Mouse (Mus musculus) gastrocnemius, postnatal 25 days (tissue): Measurements from ENCODE around the gene Pycr1. TPM values are rescaled to one million over a fixed set of nuclear protein-coding genes. Genes with fewer than 3 reads are reported as not detected.

ENCODE experiments used
- DNase-seq: peaks from one replicate; pipeline ENCODE4 v3.0.0; 2022
- microRNA-seq, 2 experiments: library from miRNA; unstranded; fragments of <30 nt; microRNA quantifications; one replicate each; pipeline ENCODE4 v1.2.0; 2021; ENCODE audit warnings: borderline replicate concordance in 2 of 2
- total RNA-seq, 2 experiments: library from RNA; stranded (reverse); gene quantifications; 1 replicate in 1 of 2; 2 replicates in 1 of 2; pipeline ENCODE4 v1.2.3; 2021

The Pycr1 gene
- total RNA-seq, 2 experiments from 2014 or later = 6.7 to 6.8 TPM

GRCm38 (mm10) chr11:120606764-120607163 is 36.8 kb downstream of the Pycr1 start:
- DNase-seq = no peak

- DNase-seq = no peak
Measured at GRCm38 (mm10) chr11:120605667-120606066, 37.9 kb downstream of the Pycr1 start.

- DNase-seq = no peak
Measured at GRCm38 (mm10) chr11:120603545-120603944, 40.0 kb downstream of the Pycr1 start.

- no peak for DNase-seq
Measured at GRCm38 (mm10) chr11:120600716-120601115, 42.9 kb downstream of the Pycr1 start.

- DNase-seq = no peak
Measured at GRCm38 (mm10) chr11:120598990-120599549, 44.5 kb downstream of the Pycr1 start.

GRCm38 (mm10) chr11:120598283-120598989 is 45.1 kb downstream of the Pycr1 start, which contains the start of the genes Alyref and Anapc11:
Gene Alyref (minus strand): TSS chr11:120598365.
Gene Anapc11 (plus strand): TSS chr11:120598421.
- peak; percentile 94 for DNase-seq

GRCm38 (mm10) chr11:120597240-120598235 is 46.0 kb downstream of the Pycr1 start:
- DNase-seq = no peak

GRCm38 (mm10) chr11:120588531-120588930 is 55.0 kb downstream of the Pycr1 start:
- no peak for DNase-seq

Small RNA genes lying within 50 kb of the gene (microRNA-seq; reads per million reads assigned to microRNA genes)
- 0 reads per million in 2 experiments for gene Mir6936

Other genes with a start within 250 kb of the Pycr1 start
- gene Nploc4, start 206.1 kb downstream of the Pycr1 start, total RNA-seq = 10 to 100 TPM; 67.9 to 72.7 TPM
- gene Tspan10, start 201.1 kb downstream of the Pycr1 start, total RNA-seq = 1 to 10 TPM in 1 of 2 experiments, under 1 TPM in 1; 0.54 to 1.1 TPM
- gene Pde6g, start 190.3 kb downstream of the Pycr1 start, total RNA-seq = under 1 TPM in 1 of 2 experiments, not detected in 1; 0.83 TPM
- 10 to 100 TPM; 23.3 to 25.0 TPM for gene Oxld1, start 185.7 kb downstream of the Pycr1 start, total RNA-seq
- 1 to 10 TPM; 5.8 to 7.6 TPM for gene Ccdc137, start 185.7 kb downstream of the Pycr1 start, total RNA-seq
- gene Arl16, start 176.2 kb downstream of the Pycr1 start, total RNA-seq = 1 to 10 TPM; 5.2 to 9.1 TPM
- gene Mrpl12, start 159.2 kb downstream of the Pycr1 start, total RNA-seq = 100 to 1,000 TPM; 156 to 166 TPM
- gene Slc25a10, start 151.9 kb downstream of the Pycr1 start, total RNA-seq = 1 to 10 TPM; 3.2 to 8.7 TPM
- gene Gcgr, start 113.1 kb downstream of the Pycr1 start, total RNA-seq = under 1 TPM in 1 of 2 experiments, not detected in 1; 0.31 TPM
- 10 to 100 TPM; 21.4 to 23.7 TPM for gene Mcrip1, start 94.0 kb downstream of the Pycr1 start, total RNA-seq
- 100 to 1,000 TPM in 1 of 2 experiments, 10 to 100 TPM in 1; 92.3 to 377 TPM for gene Ppp1r27, start 92.6 kb downstream of the Pycr1 start, total RNA-seq
- 100 to 1,000 TPM; 192 to 198 TPM for gene P4hb, start 70.5 kb downstream of the Pycr1 start, total RNA-seq
- 10 to 100 TPM; 80.1 to 95.2 TPM for gene Arhgdia, start 62.1 kb downstream of the Pycr1 start, total RNA-seq
- 10 to 100 TPM; 39.1 to 40.5 TPM for gene Alyref, start 45.4 kb downstream of the Pycr1 start, total RNA-seq
- gene Anapc11, start 45.3 kb downstream of the Pycr1 start, total RNA-seq = 10 to 100 TPM; 50.7 to 51.6 TPM
- gene Npb, start 35.3 kb downstream of the Pycr1 start, total RNA-seq = not detected
- 10 to 100 TPM; 30.7 to 34.7 TPM for gene Pcyt2, start 25.8 kb downstream of the Pycr1 start, total RNA-seq
- 1 to 10 TPM; 4.3 to 7.2 TPM for gene Sirt7, start 18.5 kb downstream of the Pycr1 start, total RNA-seq
- gene Mafg, start 10.2 kb downstream of the Pycr1 start, total RNA-seq = 10 to 100 TPM; 41.8 to 47.1 TPM
- gene Myadml2, start 4.4 kb upstream of the Pycr1 start, total RNA-seq = 100 to 1,000 TPM; 121 to 134 TPM
- gene Notum, start 17.4 kb upstream of the Pycr1 start, total RNA-seq = under 1 TPM in 1 of 2 experiments, not detected in 1; 0.18 TPM
- gene Aspscr1, start 29.2 kb upstream of the Pycr1 start, total RNA-seq = 10 to 100 TPM; 25.8 to 28.8 TPM
- gene Cenpx, start 70.0 kb upstream of the Pycr1 start, total RNA-seq = 10 to 100 TPM; 25.4 to 32.7 TPM
- gene Lrrc45, start 70.2 kb upstream of the Pycr1 start, total RNA-seq = 1 to 10 TPM; 4.0 to 4.3 TPM
- gene Rac3, start 77.7 kb upstream of the Pycr1 start, total RNA-seq = 1 to 10 TPM; 1.2 TPM
- gene Dcxr, start 83.5 kb upstream of the Pycr1 start, total RNA-seq = 1 to 10 TPM; 5.8 to 6.0 TPM
- gene Cbr2, start 88.3 kb upstream of the Pycr1 start, total RNA-seq = 10 to 100 TPM in 1 of 2 experiments, 1 to 10 TPM in 1; 9.6 to 16.9 TPM
- 10 to 100 TPM; 17.1 to 19.8 TPM for gene Hmga1b, start 119.0 kb upstream of the Pycr1 start, total RNA-seq
- gene Rfng, start 140.4 kb upstream of the Pycr1 start, total RNA-seq = 10 to 100 TPM in 1 of 2 experiments, 1 to 10 TPM in 1; 9.6 to 11.0 TPM
- gene Gps1, start 140.5 kb upstream of the Pycr1 start, total RNA-seq = 10 to 100 TPM; 50.3 to 53.0 TPM
- gene Dus1l, start 152.6 kb upstream of the Pycr1 start, total RNA-seq = 10 to 100 TPM; 32.6 to 36.2 TPM
- gene Fasn, start 180.8 kb upstream of the Pycr1 start, total RNA-seq = 10 to 100 TPM; 11.1 to 59.9 TPM